Mouse (Mus musculus) layer of hippocampus, adult 9-11 months (tissue): ENCODE measurements at regions not wholly inside any gene's neighbourhood (a gene's known extent, or its start where the extent isn't known, plus 50 kb on each side); places are given as distances from the start of the nearest gene placed in this dataset.
A peak's percentile ranks its signal among the peaks of the same experiment; 100 is the strongest.

ENCODE experiments used
- DNase-seq: peaks from one replicate; pipeline ENCODE4 v3.0.0; 2022

GRCm38 (mm10) chr13:25490036-25490435 is 219.7 kb upstream of the Nrsn1 start:
- DNase-seq: no peak

GRCm38 (mm10) chr13:25483309-25483708 is 213.0 kb upstream of the Nrsn1 start:
- DNase-seq: no peak

- no peak for DNase-seq
These were observed 181.6 kb upstream of the Nrsn1 start for GRCm38 (mm10) chr13:25451917-25452316.

GRCm38 (mm10) chr13:25451357-25451861 is 181.1 kb upstream of the Nrsn1 start:
- no peak for DNase-seq

GRCm38 (mm10) chr13:25429701-25430418 is 159.6 kb upstream of the Nrsn1 start:
- DNase-seq: no peak

- no peak for DNase-seq
These were observed 133.0 kb upstream of the Nrsn1 start for GRCm38 (mm10) chr13:25403182-25403795.

- no peak for DNase-seq
These were observed 132.4 kb upstream of the Nrsn1 start for GRCm38 (mm10) chr13:25402691-25403090.

GRCm38 (mm10) chr13:25401936-25402504 is 131.7 kb upstream of the Nrsn1 start:
- DNase-seq: no peak

- DNase-seq: no peak
These were observed 122.5 kb upstream of the Nrsn1 start for GRCm38 (mm10) chr13:25392770-25393290.

- no peak for DNase-seq
These were observed 92.3 kb upstream of the Nrsn1 start for GRCm38 (mm10) chr13:25362627-25362967.

GRCm38 (mm10) chr13:25361850-25362626 is 91.7 kb upstream of the Nrsn1 start:
- peak; percentile 72 for DNase-seq

- no peak for DNase-seq
These were observed 77.3 kb upstream of the Nrsn1 start for GRCm38 (mm10) chr13:25347558-25347957.

- no peak for DNase-seq
These were observed 73.0 kb upstream of the Nrsn1 start for GRCm38 (mm10) chr13:25343309-25343708.

- no peak for DNase-seq
These were observed 71.5 kb upstream of the Nrsn1 start for GRCm38 (mm10) chr13:25341826-25342225.

- DNase-seq: no peak
These were observed 63.5 kb upstream of the Nrsn1 start for GRCm38 (mm10) chr13:25333803-25334202.
